Mouse (Mus musculus) stomach, postnatal 0 days (tissue): ENCODE data around the gene Col4a6.

Source experiments
- CTCF ChIP-seq: IDR thresholded peaks from 2 replicates; pipeline ENCODE4 v1.5.1; 2016; ENCODE audit warnings: antibody characterized with exemption, low read depth, mild to moderate bottlenecking, moderate library complexity
- EP300 ChIP-seq: optimal IDR thresholded peaks from 2 replicates; pipeline ENCODE3; 2016; ENCODE audit warnings: antibody characterized with exemption

DNA sequence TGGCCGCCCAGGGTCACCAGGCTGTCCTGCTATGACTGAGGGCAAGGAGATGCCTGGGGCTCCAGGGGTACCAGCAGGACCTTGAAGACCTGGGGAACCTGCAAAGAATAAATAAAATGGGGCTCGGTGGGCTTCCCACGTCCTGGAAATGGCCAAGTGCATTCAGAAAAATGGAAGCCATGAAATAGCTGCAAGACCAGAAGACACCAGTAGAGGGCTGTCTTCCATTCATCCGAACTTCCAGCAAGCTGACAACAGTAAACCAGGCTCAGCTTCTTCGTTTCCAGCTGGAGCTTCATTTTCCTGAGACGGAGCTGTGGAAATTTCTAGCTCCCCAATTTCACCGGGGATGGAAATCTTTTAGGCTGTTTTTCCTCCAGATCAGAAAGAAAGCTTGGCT is 298.5 kb downstream of the Col4a6 start:
- TF ChIP-seq CTCF (peak; percentile 72), EP300 (no peak)
